Mouse (Mus musculus): ENCODE measurements around the gene Snx33. TPM values are rescaled to one million over a fixed set of nuclear protein-coding genes. Genes with fewer than 3 reads are reported as not detected.
"Not testable (repeated sequence)": the region's sequence is repeated elsewhere in the genome, so short reads cannot be mapped to it uniquely, and the experiment has no call there.

Snx33 gene
- polyA plus RNA-seq (2016; fragmentation: Nextera tagmentation; extraction: Ambion mirVana): 5.6 and 6.5 TPM in 2 replicates

GRCm38 (mm10) chr9:56928041-56928811 lies at the start of gene Snx33:
TSS of gene Snx33 (minus strand) at chr9:56928371.
- under 1% methylated on average over 50 of the region's 50 CpGs for WGBS
- peaks cover 43% of the 10 kb centered on the region for H3K4me1 ChIP-seq
- H3K27me3 ChIP-seq (replicated peaks): peaks cover 3% of the 10 kb centered on the region; the same call in 1 of the 2 replicates
- peak within 1 kb of the TSS; percentile 70 for H3K4me2 ChIP-seq (replicated peaks)
- peak within 1 kb of the TSS; percentile 65 for H3K4me3 ChIP-seq
- no peaks in the 10 kb centered on the region; the same call in 1 of the 2 replicates for H3K36me3 ChIP-seq
- no peaks in the 10 kb centered on the region for H3K9me3 ChIP-seq
- ATAC-seq (ENCODE audit: low FRiP score, low read depth): peak; percentile 78
- peak within 1 kb of the TSS; percentile 53; the same call in 1 of the 2 replicates for H3K27ac ChIP-seq
- H3K9ac ChIP-seq: peak within 1 kb of the TSS; percentile 59

DNA sequence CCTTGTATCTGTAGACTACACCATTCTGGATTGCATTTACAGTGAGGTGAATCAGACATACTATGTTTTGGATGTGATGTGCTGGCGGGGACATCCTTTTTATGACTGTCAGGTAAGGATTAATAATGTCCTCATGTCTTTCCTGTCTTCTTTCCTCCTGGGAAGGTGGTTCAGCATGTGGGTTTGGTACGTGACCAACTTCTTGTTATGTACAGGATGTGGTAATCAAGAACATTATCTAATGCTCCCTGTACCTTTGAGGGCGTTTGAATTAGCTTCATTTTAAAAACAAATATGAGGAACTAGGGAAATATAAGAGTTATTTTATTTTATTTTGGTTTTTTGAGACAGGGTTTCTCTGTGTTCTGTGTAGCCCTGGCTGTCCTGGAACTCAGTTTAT lies 47.0 kb upstream of the Snx33 start:
- Histone ChIP-seq H3K9me3 (no peaks in the 10 kb centered on the region), H3K36me3 (peaks cover 20% of the 10 kb centered on the region), H3K4me2 (replicated peaks) (no peak overlapping the region), H3K4me3 (no peak overlapping the region), H3K9ac (no peak overlapping the region), H3K4me1 (no peaks in the 10 kb centered on the region), H3K27ac (no peak overlapping the region), H3K27me3 (replicated peaks) (no peaks in the 10 kb centered on the region)
- no peak for ATAC-seq (ENCODE audit: low FRiP score, low read depth)
- 85% methylated on average over 3 of the region's 3 CpGs for WGBS

GRCm38 (mm10) chr9:56973960-56974524 lies 45.9 kb upstream of the Snx33 start:
- Histone ChIP-seq H3K27me3 (replicated peaks) (no peaks in the 10 kb centered on the region), H3K4me1 (no peaks in the 10 kb centered on the region), H3K9me3 (no peaks in the 10 kb centered on the region), H3K36me3 (peaks cover 14% of the 10 kb centered on the region), H3K4me3 (no peak overlapping the region), H3K4me2 (replicated peaks) (no peak overlapping the region), H3K27ac (no peak overlapping the region), H3K9ac (no peak overlapping the region)
- no peak for ATAC-seq (ENCODE audit: low FRiP score, low read depth)
- 86% methylated on average over 8 of the region's 8 CpGs for WGBS

- WGBS: 67% methylated on average over 2 of the region's 2 CpGs
- H3K27me3 ChIP-seq (replicated peaks): no peaks in the 10 kb centered on the region
- no peak for ATAC-seq (ENCODE audit: low FRiP score, low read depth)
- H3K4me2 ChIP-seq (replicated peaks): no peak overlapping the region
- no peak overlapping the region for H3K4me3 ChIP-seq
- no peaks in the 10 kb centered on the region for H3K4me1 ChIP-seq
- H3K9ac ChIP-seq: no peak overlapping the region
- H3K27ac ChIP-seq: no peak overlapping the region
- H3K9me3 ChIP-seq: no peaks in the 10 kb centered on the region
- H3K36me3 ChIP-seq: peaks cover 13% of the 10 kb centered on the region
These were observed 42.0 kb upstream of the Snx33 start for GRCm38 (mm10) chr9:56970158-56970557.

DNA sequence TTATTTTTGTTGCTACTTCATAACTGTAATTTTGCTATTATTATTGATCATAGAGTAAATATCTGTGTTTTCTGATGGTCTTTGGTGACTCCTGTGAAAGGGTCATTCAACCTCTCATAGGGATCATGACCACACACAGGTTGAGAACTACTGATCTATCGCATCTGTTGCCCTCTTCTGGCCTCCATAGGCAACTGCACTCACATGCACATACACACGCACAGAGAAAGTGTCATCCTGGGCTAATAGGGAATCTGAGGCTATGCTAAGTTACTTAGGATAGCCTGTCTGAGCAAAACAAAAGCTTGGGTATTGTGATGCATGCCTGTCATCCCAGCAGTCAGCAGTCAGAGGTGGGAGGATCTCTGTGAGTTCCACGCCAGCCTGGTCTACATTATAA lies 33.4 kb upstream of the Snx33 start:
- Histone ChIP-seq H3K27me3 (replicated peaks) (no peaks in the 10 kb centered on the region), H3K36me3 (peaks cover 31% of the 10 kb centered on the region), H3K27ac (no peak overlapping the region), H3K4me2 (replicated peaks) (no peak overlapping the region), H3K9ac (no peak overlapping the region), H3K9me3 (no peaks in the 10 kb centered on the region), H3K4me3 (no peak overlapping the region), H3K4me1 (no peaks in the 10 kb centered on the region)
- WGBS: 96% methylated on average over 3 of the region's 3 CpGs
- no peak for ATAC-seq (ENCODE audit: low FRiP score, low read depth)

DNA sequence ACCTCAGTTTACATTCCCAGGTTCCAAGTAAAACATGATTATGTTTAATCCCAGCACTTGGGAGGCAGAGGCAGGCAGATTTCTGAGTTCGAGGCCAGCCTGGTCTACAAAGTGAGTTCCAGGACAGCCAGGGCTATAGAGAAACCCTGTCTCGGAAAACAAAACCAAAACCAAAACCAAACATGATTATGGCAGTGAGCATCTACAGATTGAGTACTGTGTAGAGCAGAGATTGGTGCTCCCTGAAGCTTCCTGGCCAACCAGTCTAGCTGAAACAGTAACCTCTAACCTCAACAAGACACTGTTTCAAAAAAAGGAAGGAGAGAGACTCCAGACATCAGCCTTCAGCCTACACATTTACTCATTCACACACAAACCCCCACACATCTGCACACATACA lies 30.5 kb upstream of the Snx33 start:
- Histone ChIP-seq H3K27me3 (replicated peaks) (no peaks in the 10 kb centered on the region), H3K36me3 (peaks cover 27% of the 10 kb centered on the region), H3K4me3 (no peak overlapping the region), H3K27ac (no peak overlapping the region), H3K9ac (no peak overlapping the region), H3K4me2 (replicated peaks) (no peak overlapping the region), H3K4me1 (no peaks in the 10 kb centered on the region), H3K9me3 (no peaks in the 10 kb centered on the region)
- 92% methylated on average over 2 of the region's 2 CpGs for WGBS
- ATAC-seq (ENCODE audit: low FRiP score, low read depth): no peak

- ATAC-seq (ENCODE audit: low FRiP score, low read depth): no peak
- Histone ChIP-seq H3K9me3 (no peaks in the 10 kb centered on the region), H3K36me3 (peaks cover 14% of the 10 kb centered on the region), H3K4me1 (no peaks in the 10 kb centered on the region), H3K4me3 (no peak overlapping the region), H3K27ac (no peak overlapping the region), H3K9ac (no peak overlapping the region), H3K27me3 (replicated peaks) (no peaks in the 10 kb centered on the region), H3K4me2 (replicated peaks) (no peak overlapping the region)
- 78% methylated on average over 7 of the region's 7 CpGs for WGBS
These were observed 28.9 kb upstream of the Snx33 start for GRCm38 (mm10) chr9:56956966-56957675.

- H3K9me3 ChIP-seq: no peaks in the 10 kb centered on the region
- H3K4me1 ChIP-seq: peaks cover 10% of the 10 kb centered on the region
- no peak for ATAC-seq (ENCODE audit: low FRiP score, low read depth)
- no peak overlapping the region for H3K9ac ChIP-seq
- no peaks in the 10 kb centered on the region for H3K27me3 ChIP-seq (replicated peaks)
- H3K4me3 ChIP-seq: no peak overlapping the region
- H3K27ac ChIP-seq: no peak overlapping the region
- peaks cover 5% of the 10 kb centered on the region; the same call in 1 of the 2 replicates for H3K36me3 ChIP-seq
- 93% methylated on average over 1 of the region's 1 CpGs for WGBS
- H3K4me2 ChIP-seq (replicated peaks): no peak overlapping the region
These were observed 25.4 kb upstream of the Snx33 start for GRCm38 (mm10) chr9:56953562-56953961.

- 1% methylated on average over 50 of the region's 50 CpGs for WGBS
These were observed 22.5 kb upstream of the Snx33 start, which contains the start of gene Snupn for GRCm38 (mm10) chr9:56950414-56951400. TSS of gene Snupn (plus strand) at chr9:56950878.

GRCm38 (mm10) chr9:56949767-56950166 lies 21.6 kb upstream of the Snx33 start:
- 0 out of 2 replicates have a peak overlapping the region, but pooled peaks have one; percentile 52 for H3K9ac ChIP-seq
- H3K9me3 ChIP-seq: no peaks in the 10 kb centered on the region
- ATAC-seq (ENCODE audit: low FRiP score, low read depth): no peak
- no peaks in the 10 kb centered on the region for H3K36me3 ChIP-seq
- no peaks in the 10 kb centered on the region for H3K27me3 ChIP-seq (replicated peaks)
- H3K27ac ChIP-seq: no peak overlapping the region
- peaks cover 10% of the 10 kb centered on the region for H3K4me1 ChIP-seq
- WGBS: 30% methylated on average over 13 of the region's 13 CpGs
- peak overlapping the region; percentile 78 for H3K4me2 ChIP-seq (replicated peaks)
- H3K4me3 ChIP-seq: peak overlapping the region; percentile 31

More at GRCm38 (mm10) chr9:56950414-56951400, 22.5 kb upstream of the Snx33 start, which contains the start of gene Snupn:
- Histone ChIP-seq H3K9me3 (no peaks in the 10 kb centered on the region), H3K27ac (peak within 1 kb of the TSS; percentile 64), H3K27me3 (replicated peaks) (no peaks in the 10 kb centered on the region), H3K9ac (peak within 1 kb of the TSS; percentile 74), H3K4me3 (peak within 1 kb of the TSS; percentile 60), H3K36me3 (no peaks in the 10 kb centered on the region), H3K4me2 (replicated peaks) (peak within 1 kb of the TSS; percentile 78), H3K4me1 (peaks cover 10% of the 10 kb centered on the region)
- peak; percentile 100 for ATAC-seq (ENCODE audit: low FRiP score, low read depth)

- not testable (repeated sequence) for H3K36me3 ChIP-seq; H3K9ac ChIP-seq; H3K4me2 ChIP-seq (replicated peaks); ATAC-seq (ENCODE audit: low FRiP score, low read depth); H3K4me3 ChIP-seq; H3K27me3 ChIP-seq (replicated peaks); H3K9me3 ChIP-seq; H3K27ac ChIP-seq
- peaks cover 10% of the 10 kb centered on the region for H3K4me1 ChIP-seq
- 54% methylated on average over 5 of the region's 5 CpGs for WGBS
These were observed 20.5 kb upstream of the Snx33 start for GRCm38 (mm10) chr9:56948699-56949098.

Data from neural tube, embryonic 12.5 days (tissue).